Mouse (Mus musculus) CH12.LX (cell line): Measurements from ENCODE around the gene Grid1. TPM values are rescaled to one million over a fixed set of nuclear protein-coding genes. Genes with fewer than 3 reads are reported as not detected.

Experiments used
- DNase-seq: peaks from one replicate; pipeline ENCODE4 v3.0.0-alpha.2; 2013; ENCODE audit errors: extremely low read depth
- H3K27ac ChIP-seq: 2 replicates; pipeline ENCODE4 v1.5.1; 2012; ENCODE audit warnings: low read depth, mild to moderate bottlenecking, control low read depth, moderate library complexity; ENCODE audit not compliant: insufficient read depth
- H3K27me3 ChIP-seq: replicated peaks from 2 replicates; pipeline ENCODE3; 2012; ENCODE audit warnings: inconsistent platforms
- H3K36me3 ChIP-seq, 2 experiments: replicated peaks in 1 of 2; 2 replicates each; pipeline versions ENCODE3 to v1.6.1; 2012; ENCODE audit warnings: inconsistent platforms in 1 of 2, low read length in 1 of 2, mild to moderate bottlenecking in 1 of 2, mixed read lengths in 1 of 2, moderate library complexity in 1 of 2; ENCODE audit not compliant: control insufficient read depth in 1 of 2, insufficient read depth in 1 of 2
- H3K4me1 ChIP-seq, 2 experiments: 2 replicates each; pipeline ENCODE4 v1.6.1; 2012; ENCODE audit warnings: inconsistent platforms in 1 of 2, moderate library complexity in 1 of 2; ENCODE audit not compliant: insufficient read depth in 2 of 2, control insufficient read depth in 1 of 2
- H3K4me2 ChIP-seq: 2 replicates; pipeline ENCODE4 v1.6.1; 2012; ENCODE audit warnings: low read depth, mild to moderate bottlenecking, control low read depth; ENCODE audit not compliant: poor library complexity, insufficient read depth, severe bottlenecking
- H3K4me3 ChIP-seq, 3 experiments: fragments of 150-350 bp in 1 of 3; sonication (generic) in 1 of 3; replicated peaks in 1 of 3; 2 replicates each; pipeline versions ENCODE3 to v1.5.1; 2011 to 2012; ENCODE audit warnings: low read depth in 2 of 3, low read length in 2 of 3, mild to moderate bottlenecking in 2 of 3, moderate library complexity in 2 of 3, control low read depth in 1 of 3, improper control_type of control experiment in 1 of 3, inconsistent platforms in 1 of 3, mixed read lengths in 1 of 3; ENCODE audit not compliant: poor library complexity in 1 of 3
- H3K79me2 ChIP-seq: replicated peaks from 2 replicates; pipeline ENCODE4 v1.6.1; 2012; ENCODE audit warnings: mild to moderate bottlenecking, moderate library complexity; ENCODE audit not compliant: control insufficient read depth, poor library complexity, insufficient read depth, severe bottlenecking; ENCODE audit errors: extremely low read depth
- H3K9ac ChIP-seq: 2 replicates; pipeline ENCODE4 v1.6.1; 2012; ENCODE audit warnings: low read depth, mild to moderate bottlenecking, control low read depth, moderate library complexity; ENCODE audit not compliant: insufficient read depth
- H3K9me3 ChIP-seq: replicated peaks from 2 replicates; pipeline ENCODE3; 2012; ENCODE audit warnings: low read length, inconsistent platforms, mixed read lengths
- CHD1 ChIP-seq: IDR thresholded peaks from 2 replicates; pipeline ENCODE4 v1.6.1; 2012; ENCODE audit warnings: low read depth, low read length, improper control_type of control experiment, inconsistent platforms
- CHD2 ChIP-seq: IDR thresholded peaks from 2 replicates; pipeline ENCODE4 v1.6.1; 2011; ENCODE audit warnings: low read length, improper control_type of control experiment
- CTCF ChIP-seq, 2 experiments: IDR thresholded peaks in 1 of 2; conservative IDR thresholded peaks in 1 of 2; 2 replicates each; pipeline ENCODE4 v1.5.1; 2011 to 2012; ENCODE audit warnings: low read depth in 2 of 2, low read length in 2 of 2, improper control_type of control experiment in 1 of 2, inconsistent platforms in 1 of 2, mild to moderate bottlenecking in 1 of 2, moderate library complexity in 1 of 2
- E2F4 ChIP-seq: IDR thresholded peaks from 2 replicates; pipeline ENCODE4 v1.6.1; 2011; ENCODE audit warnings: low read depth, low read length, improper control_type of control experiment; ENCODE audit not compliant: insufficient replicate concordance
- ELF1 ChIP-seq: IDR thresholded peaks from 2 replicates; pipeline ENCODE4 v1.6.1; 2014; ENCODE audit warnings: low read depth, mild to moderate bottlenecking, inconsistent platforms, low read length, improper control_type of control experiment
- ETS1 ChIP-seq: conservative IDR thresholded peaks from 2 replicates; pipeline ENCODE4 v1.6.1; 2012; ENCODE audit warnings: low read depth, mild to moderate bottlenecking, inconsistent platforms, low read length, improper control_type of control experiment, moderate library complexity
- HCFC1 ChIP-seq: IDR thresholded peaks from 2 replicates; pipeline ENCODE4 v1.6.1; 2012; ENCODE audit warnings: low read depth, mild to moderate bottlenecking, inconsistent platforms, low read length, improper control_type of control experiment
- IRF4 ChIP-seq: IDR thresholded peaks from 2 replicates; pipeline ENCODE4 v1.6.1; 2014; ENCODE audit warnings: low read depth, mild to moderate bottlenecking, inconsistent platforms, low read length, improper control_type of control experiment
- JUND ChIP-seq: conservative IDR thresholded peaks from 2 replicates; pipeline ENCODE4 v1.6.1; 2011; ENCODE audit warnings: low read depth, low read length, improper control_type of control experiment
- KAT2A ChIP-seq: IDR thresholded peaks from 2 replicates; pipeline ENCODE4 v1.6.1; 2012; ENCODE audit warnings: low read length, improper control_type of control experiment, inconsistent platforms; ENCODE audit not compliant: insufficient replicate concordance
- MAFK ChIP-seq: IDR thresholded peaks from 2 replicates; pipeline ENCODE4 v1.6.1; 2011; ENCODE audit warnings: low read length, improper control_type of control experiment; ENCODE audit not compliant: insufficient replicate concordance
- MXI1 ChIP-seq: IDR thresholded peaks from 2 replicates; pipeline ENCODE4 v1.6.1; 2011; ENCODE audit warnings: mild to moderate bottlenecking, low read depth, low read length, improper control_type of control experiment
- MYC ChIP-seq: IDR thresholded peaks from 2 replicates; pipeline ENCODE4 v1.6.1; 2011; ENCODE audit warnings: low read depth, mild to moderate bottlenecking, improper control_type of control experiment, low read length
- NRF1 ChIP-seq: IDR thresholded peaks from 2 replicates; pipeline ENCODE4 v1.6.1; 2014; ENCODE audit warnings: low read depth, mild to moderate bottlenecking, inconsistent platforms, low read length, improper control_type of control experiment, moderate library complexity
- POLR2A ChIP-seq: IDR thresholded peaks from 2 replicates; pipeline ENCODE4 v1.6.1; 2011; ENCODE audit warnings: low read depth, mild to moderate bottlenecking, improper control_type of control experiment, low read length
- POLR2AphosphoS2 ChIP-seq: IDR thresholded peaks from 2 replicates; pipeline ENCODE4 v1.6.1; 2011; ENCODE audit warnings: low read depth, low read length, improper control_type of control experiment
- SIN3A ChIP-seq: IDR thresholded peaks from 2 replicates; pipeline ENCODE4 v1.6.1; 2012; ENCODE audit warnings: low read length, improper control_type of control experiment, inconsistent platforms
- SMC3 ChIP-seq: IDR thresholded peaks from 2 replicates; pipeline ENCODE4 v1.6.1; 2011; ENCODE audit warnings: low read depth, low read length, improper control_type of control experiment
- TBP ChIP-seq: conservative IDR thresholded peaks from 2 replicates; pipeline ENCODE4 v1.6.1; 2011; ENCODE audit warnings: low read depth, low read length, improper control_type of control experiment
- TCF12 ChIP-seq: IDR thresholded peaks from 2 replicates; pipeline ENCODE4 v1.6.1; 2014; ENCODE audit warnings: low read depth, mild to moderate bottlenecking, inconsistent platforms, low read length, improper control_type of control experiment
- UBTF ChIP-seq: IDR thresholded peaks from 2 replicates; pipeline ENCODE4 v1.6.1; 2012; ENCODE audit warnings: low read depth, mild to moderate bottlenecking, inconsistent platforms, low read length, improper control_type of control experiment, moderate library complexity
- USF2 ChIP-seq: conservative IDR thresholded peaks from 2 replicates; pipeline ENCODE4 v1.6.1; 2011; ENCODE audit warnings: low read depth, low read length, improper control_type of control experiment
- ZC3H11A ChIP-seq: IDR thresholded peaks from 2 replicates; pipeline ENCODE4 v1.6.1; 2012; ENCODE audit warnings: low read depth, mild to moderate bottlenecking, inconsistent platforms, low read length, improper control_type of control experiment
- ZMIZ1 ChIP-seq: IDR thresholded peaks from 2 replicates; pipeline ENCODE4 v1.6.1; 2012; ENCODE audit warnings: low read depth, mild to moderate bottlenecking, inconsistent platforms, low read length, improper control_type of control experiment
- ZNF384 ChIP-seq: IDR thresholded peaks from 2 replicates; pipeline ENCODE4 v1.6.1; 2012; ENCODE audit warnings: low read depth, low read length, improper control_type of control experiment, inconsistent platforms
- dilution Hi-C: fragments of 300-500 bp; cut with MboI; formaldehyde crosslinking; loops from 2 replicates; pipeline ENCODE4 v1.14.3; 2020; ENCODE audit warnings: low sequenced_read_pairs; ENCODE audit not compliant: extremely low pct_unique_long_range_greater_than_20kb, extremely low pct_ligation_motif_present
- in situ Hi-C: fragments of 300-500 bp; cut with MboI; formaldehyde crosslinking; loops from 3 replicates; pipeline ENCODE4 v1.14.3; 2019; ENCODE audit warnings: low sequenced_read_pairs, low pct_ligation_motif_present, low pct_unique_long_range_greater_than_20kb, mixed read lengths
- polyA plus RNA-seq: library from polyadenylated mRNA; unstranded; fragments of >175 nt; gene quantifications from 2 replicates; pipeline ENCODE4 v1.2.1, GENCODE M21; 2012; ENCODE audit warnings: low read depth; ENCODE audit not compliant: insufficient read length
- total RNA-seq, 2 experiments: library from RNA; depleted of rRNA; stranded (reverse); fragments of 300-350 nt in 1 of 2; fragments of >200 nt in 1 of 2; gene quantifications; 2 replicates each; pipeline ENCODE4 v1.2.3; 2012 to 2014

Grid1 gene
- total and polyA plus RNA-seq, 3 experiments, result not detected

DNA sequence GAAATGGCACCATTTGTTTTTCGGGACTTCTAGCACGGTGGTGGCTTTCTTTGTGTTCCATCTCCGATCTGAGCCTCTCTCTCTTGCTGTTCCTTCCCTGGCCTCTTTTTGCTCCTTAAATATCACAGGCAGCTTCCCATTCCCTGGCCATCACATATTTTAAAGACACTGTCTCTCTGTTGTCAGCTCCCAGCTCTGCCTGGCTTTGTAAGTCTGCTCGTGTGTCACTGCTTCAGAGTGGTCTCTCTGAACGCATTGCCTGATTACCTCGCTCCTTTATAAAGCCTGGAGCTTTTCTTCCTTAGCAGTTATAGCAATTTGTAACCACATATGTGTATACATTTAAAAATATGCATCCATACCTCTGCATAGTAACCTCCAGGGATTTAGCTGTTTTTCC, 648.3 kb downstream of the Grid1 start:
- no peaks in the 10 kb centered on the region for H3K36me3 ChIP-seq
- H3K4me1 ChIP-seq, result no peaks in the 10 kb centered on the region
- dilution Hi-C loops (no loop called here), in situ Hi-C loops (no loop called here)
- no peak overlapping the region for H3K4me3 ChIP-seq
- H3K79me2 ChIP-seq, result no peaks in the 10 kb centered on the region
- no peak overlapping the region for H3K27ac ChIP-seq
- H3K4me2 ChIP-seq, result no peak overlapping the region
- no peaks in the 10 kb centered on the region for H3K27me3 ChIP-seq
- peaks cover 11% of the 10 kb centered on the region for H3K9me3 ChIP-seq
- no peak for DNase-seq
- H3K9ac ChIP-seq, result no peak overlapping the region
- TF ChIP-seq POLR2A (no peak), MYC (no peak), HCFC1 (no peak), KAT2A (no peak), UBTF (no peak), ELF1 (no peak), TBP (no peak), CHD1 (no peak), IRF4 (no peak), MXI1 (no peak), JUND (no peak), NRF1 (no peak), ZMIZ1 (no peak), SMC3 (no peak), TCF12 (no peak), USF2 (no peak)

DNA sequence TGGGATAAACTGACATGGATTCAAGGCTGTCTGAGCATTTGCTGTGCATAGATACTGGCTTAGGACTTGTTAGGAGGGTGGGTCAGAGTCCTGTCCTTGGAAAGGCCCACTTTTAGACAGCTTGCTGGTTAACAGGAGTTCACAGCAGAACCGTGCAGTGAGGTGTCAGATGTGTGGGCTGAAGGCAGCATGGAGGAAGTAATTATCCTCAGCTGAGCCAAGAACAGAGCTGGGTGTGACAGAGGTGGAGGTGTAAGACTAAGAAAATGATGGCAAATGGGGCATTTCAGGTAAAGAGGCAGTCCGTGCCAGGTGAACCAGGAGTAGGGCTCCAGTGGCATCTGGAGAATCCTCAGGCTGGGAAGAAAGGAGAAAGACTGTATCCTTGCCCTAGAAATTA, 666.1 kb downstream of the Grid1 start:
- DNase-seq, result no peak
- Histone ChIP-seq H3K9me3 (peaks cover 25% of the 10 kb centered on the region), H3K36me3 (no peaks in the 10 kb centered on the region), H3K27me3 (no peaks in the 10 kb centered on the region), H3K4me3 (no peak overlapping the region), H3K27ac (no peak overlapping the region), H3K79me2 (no peaks in the 10 kb centered on the region), H3K4me2 (no peak overlapping the region), H3K4me1 (no peaks in the 10 kb centered on the region)
- dilution Hi-C loops, result no loop called here
- TF ChIP-seq E2F4 (no peak), MXI1 (no peak), TBP (no peak), CTCF (conservative IDR thresholded peaks at IDR 0.05 in 1 of 2, IDR thresholded peaks at IDR 0.05 in 1 of 2; ENCODE audit: low read depth in 2 of 2, low read length in 2 of 2) (no peak), ZNF384 (no peak), ELF1 (no peak), MAFK (no peak), ZC3H11A (no peak), POLR2AphosphoS2 (no peak), CHD2 (no peak), JUND (no peak), TCF12 (no peak), ETS1 (no peak), USF2 (no peak), SIN3A (no peak), HCFC1 (no peak)
- TF ChIP-seq, all 38 proteins: peak for 0
- no peak overlapping the region for H3K9ac ChIP-seq
- in situ Hi-C loops, result no loop called here
